Mouse (Mus musculus) olfactory bulb, adult 2 months (tissue): ENCODE results near the gene Calhm3.

Experiments
- CTCF ChIP-seq: fragments of 200-500 bp; IDR thresholded peaks from 2 replicates; pipeline ENCODE4 v1.5.1; 2012; ENCODE audit warnings: low read depth, mild to moderate bottlenecking, low read length, moderate library complexity; ENCODE audit not compliant: insufficient read depth
- POLR2A ChIP-seq: fragments of 200-500 bp; IDR thresholded peaks from 2 replicates; pipeline ENCODE4 v1.6.1; 2012; ENCODE audit warnings: mild to moderate bottlenecking, low read depth, low read length, moderate library complexity; ENCODE audit not compliant: insufficient read depth

GRCm38 (mm10) chr19:47204653-47205052 is 47.1 kb upstream of the Calhm3 start:
- TF ChIP-seq CTCF: no peak
- TF ChIP-seq POLR2A: no peak
